Mouse (Mus musculus): Measurements from ENCODE around the gene Pip4p1.
"Not testable (repeated sequence)": the region's sequence is repeated elsewhere in the genome, so short reads cannot be mapped to it uniquely, and the experiment has no call there.

- TF ChIP-seq POLR2A (IDR thresholded peaks at IDR 0.05; ENCODE audit: insufficient read depth, low read length); EP300 (IDR thresholded peaks at IDR 0.05; ENCODE audit: insufficient read depth, low read depth, low read length); CTCF (IDR thresholded peaks at IDR 0.05; ENCODE audit: low read depth, low read length): not testable (repeated sequence)
Measured at GRCm38 (mm10) chr14:50945526-50945925, 14.9 kb upstream of the Pip4p1 start.
